Mouse (Mus musculus) small intestine, adult 2 months (tissue): ENCODE results near the gene Brca2. TPM values are rescaled to one million over a fixed set of nuclear protein-coding genes. Genes with fewer than 3 reads are reported as not detected.
"Not testable (repeated sequence)": the region's sequence is repeated elsewhere in the genome, so short reads cannot be mapped to it uniquely, and the experiment has no call there.

Experiments
- H3K27ac ChIP-seq: fragments of 200-500 bp; 2 replicates; pipeline ENCODE4 v1.5.1; 2012; ENCODE audit warnings: low read depth, low read length, control low read depth, inconsistent platforms; ENCODE audit not compliant: insufficient read depth
- H3K27me3 ChIP-seq: fragments of 200-500 bp; 2 replicates; pipeline ENCODE4 v1.6.1; 2012; ENCODE audit warnings: mild to moderate bottlenecking, moderate library complexity, low read length, inconsistent platforms; ENCODE audit not compliant: control insufficient read depth, insufficient read depth
- H3K36me3 ChIP-seq: fragments of 200-500 bp; 2 replicates; pipeline ENCODE4 v1.6.1; 2012; ENCODE audit warnings: mild to moderate bottlenecking, low read length, control low read depth, inconsistent platforms; ENCODE audit not compliant: control insufficient read depth, insufficient read depth
- H3K4me1 ChIP-seq: fragments of 200-500 bp; 2 replicates; pipeline ENCODE4 v1.6.1; 2012; ENCODE audit warnings: low read length, inconsistent platforms, mixed read lengths; ENCODE audit not compliant: control insufficient read depth, insufficient read depth, insufficient read length
- H3K4me3 ChIP-seq: fragments of 200-500 bp; 2 replicates; pipeline ENCODE4 v1.5.1; 2012; ENCODE audit warnings: low read depth, mild to moderate bottlenecking, control low read depth, inconsistent platforms, low read length, moderate library complexity
- CTCF ChIP-seq: fragments of 200-500 bp; IDR thresholded peaks from 2 replicates; pipeline ENCODE4 v1.5.1; 2012; ENCODE audit warnings: low read depth, mild to moderate bottlenecking, control low read depth, inconsistent platforms, low read length, moderate library complexity, mixed read lengths; ENCODE audit not compliant: insufficient replicate concordance, insufficient read length; ENCODE audit errors: extremely low read depth
- POLR2A ChIP-seq: fragments of 200-500 bp; IDR thresholded peaks from 2 replicates; pipeline ENCODE4 v1.6.1; 2012; ENCODE audit warnings: low read depth, mild to moderate bottlenecking, control low read depth, inconsistent platforms, low read length, moderate library complexity
- WGBS: fragments of 180-500 bp; shearing (Covaris S2); methylation state at CpG from one replicate; pipeline ENCODE4 v1.1.7; 2018; 5-methylcytosine and 5-hydroxymethylcytosine counted together
- polyA plus RNA-seq: library from polyadenylated mRNA; depleted of rRNA; stranded (reverse); fragments of >200 nt; gene quantifications from 2 replicates; pipeline ENCODE4 v1.2.3, GENCODE M21; 2012; rRNA removed

The Brca2 gene
- polyA plus RNA-seq: 0.72 and 1.8 TPM in 2 replicates

GRCm38 (mm10) chr5:150521937-150522866 lies at the start of gene Brca2:
TSS of gene Brca2 (plus strand) at chr5:150522630.
- TF ChIP-seq CTCF: no peak
- peak; percentile 29; the same call in 1 of the 2 replicates for TF ChIP-seq POLR2A
- Histone ChIP-seq H3K36me3 (no peaks in the 10 kb centered on the region), H3K4me3 (peak within 1 kb of the TSS; percentile 88), H3K4me1 (no peaks in the 10 kb centered on the region), H3K27ac (no peak within 1 kb of the TSS), H3K27me3 (no peaks in the 10 kb centered on the region)
- WGBS: 2% methylated on average over 63 of the region's 63 CpGs

DNA sequence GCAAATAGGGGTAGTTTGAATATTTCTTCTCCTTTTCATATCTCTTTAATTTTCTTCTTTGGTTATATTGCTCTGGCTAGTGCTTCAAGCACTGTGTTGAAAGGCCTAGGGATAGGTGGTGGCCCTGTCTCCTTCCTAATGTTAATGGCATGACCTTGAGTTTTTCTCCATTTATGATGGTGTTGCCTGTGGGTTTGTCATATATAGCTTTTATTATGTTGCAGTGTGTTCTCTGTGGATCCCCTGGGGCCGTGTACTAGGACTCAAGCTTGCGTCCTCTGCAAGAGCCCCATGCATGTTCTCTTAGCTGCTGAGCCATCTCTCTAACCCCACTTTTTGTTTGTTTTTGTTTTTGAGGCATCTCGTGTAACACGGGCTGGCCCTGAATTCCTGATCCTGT lies 45.1 kb upstream of the Brca2 start:
- TF ChIP-seq POLR2A (no peak), CTCF (no peak)
- Histone ChIP-seq H3K4me3 (no peak overlapping the region), H3K36me3 (no peaks in the 10 kb centered on the region; the same call in 1 of the 2 replicates), H3K27me3 (no peaks in the 10 kb centered on the region), H3K4me1 (no peaks in the 10 kb centered on the region), H3K27ac (no peak overlapping the region)
- 73% methylated on average over 4 of the region's 4 CpGs for WGBS

DNA sequence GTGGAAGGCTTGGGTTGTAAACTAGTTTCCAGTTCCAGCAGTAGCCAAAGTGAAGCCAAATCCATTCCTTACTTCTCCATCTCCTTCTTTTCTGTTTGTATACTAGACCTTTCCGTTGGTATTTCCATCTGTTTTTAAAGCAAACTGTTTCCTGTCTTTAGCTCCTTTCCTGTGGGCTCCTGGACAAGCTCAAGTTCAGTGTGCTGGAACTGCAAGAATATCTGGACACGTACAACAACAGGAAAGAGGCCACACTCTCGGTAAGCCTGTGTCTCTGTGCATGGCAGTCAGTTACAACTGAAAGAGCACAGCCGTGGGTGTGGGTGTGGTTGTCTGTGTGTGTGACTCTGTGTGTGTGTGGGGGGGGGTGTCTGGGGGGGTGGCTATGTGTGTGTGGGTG lies 43.8 kb upstream of the Brca2 start:
- Histone ChIP-seq H3K4me1 (no peaks in the 10 kb centered on the region), H3K27me3 (no peaks in the 10 kb centered on the region), H3K4me3 (no peak overlapping the region), H3K36me3 (no peaks in the 10 kb centered on the region; the same call in 1 of the 2 replicates), H3K27ac (no peak overlapping the region)
- TF ChIP-seq CTCF (no peak), POLR2A (no peak)
- WGBS: 59% methylated on average over 4 of the region's 4 CpGs

DNA sequence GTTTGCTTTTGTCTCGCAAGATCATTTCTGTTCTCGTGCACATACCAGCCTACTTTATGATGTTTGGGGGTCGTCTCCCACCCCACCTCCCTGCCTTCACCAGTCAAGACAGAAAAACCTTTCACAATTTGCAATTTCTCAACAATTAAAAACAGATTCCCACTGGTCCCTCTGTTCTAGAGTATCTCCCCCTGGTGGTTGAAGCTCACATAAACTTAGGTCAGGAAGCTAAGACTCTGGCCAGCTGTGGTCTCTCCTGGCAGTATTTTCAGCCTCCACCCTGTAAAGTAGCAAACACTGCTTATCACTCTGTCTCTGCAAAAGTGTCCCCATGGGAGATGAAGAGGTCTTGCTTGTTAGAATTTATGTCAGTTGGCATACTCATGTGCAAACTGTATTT lies 37.2 kb upstream of the Brca2 start:
- no peak overlapping the region for H3K27ac ChIP-seq
- no peaks in the 10 kb centered on the region for H3K4me1 ChIP-seq
- H3K27me3 ChIP-seq: no peaks in the 10 kb centered on the region
- H3K4me3 ChIP-seq: no peak overlapping the region
- WGBS: 54% methylated on average over 3 of the region's 3 CpGs
- H3K36me3 ChIP-seq: no peaks in the 10 kb centered on the region; the same call in 1 of the 2 replicates
- TF ChIP-seq CTCF (peak; percentile 28; the same call in 1 of the 2 replicates), POLR2A (no peak)

GRCm38 (mm10) chr5:150490285-150490684 lies 32.1 kb upstream of the Brca2 start:
- TF ChIP-seq POLR2A (no peak), CTCF (no peak)
- Histone ChIP-seq H3K27ac (no peak overlapping the region), H3K36me3 (no peaks in the 10 kb centered on the region; the same call in 1 of the 2 replicates), H3K4me1 (no peaks in the 10 kb centered on the region), H3K4me3 (no peak overlapping the region), H3K27me3 (no peaks in the 10 kb centered on the region)
- 83% methylated on average over 3 of the region's 3 CpGs for whole genome bisulfite sequencing

- Histone ChIP-seq H3K36me3 (no peaks in the 10 kb centered on the region; the same call in 1 of the 2 replicates), H3K27me3 (no peaks in the 10 kb centered on the region), H3K27ac (no peak overlapping the region), H3K4me1 (no peaks in the 10 kb centered on the region), H3K4me3 (no peak overlapping the region)
- WGBS: 58% methylated on average over 8 of the region's 8 CpGs
- TF ChIP-seq POLR2A (no peak), CTCF (no peak)
These were observed 31.6 kb upstream of the Brca2 start for GRCm38 (mm10) chr5:150490821-150491220.

DNA sequence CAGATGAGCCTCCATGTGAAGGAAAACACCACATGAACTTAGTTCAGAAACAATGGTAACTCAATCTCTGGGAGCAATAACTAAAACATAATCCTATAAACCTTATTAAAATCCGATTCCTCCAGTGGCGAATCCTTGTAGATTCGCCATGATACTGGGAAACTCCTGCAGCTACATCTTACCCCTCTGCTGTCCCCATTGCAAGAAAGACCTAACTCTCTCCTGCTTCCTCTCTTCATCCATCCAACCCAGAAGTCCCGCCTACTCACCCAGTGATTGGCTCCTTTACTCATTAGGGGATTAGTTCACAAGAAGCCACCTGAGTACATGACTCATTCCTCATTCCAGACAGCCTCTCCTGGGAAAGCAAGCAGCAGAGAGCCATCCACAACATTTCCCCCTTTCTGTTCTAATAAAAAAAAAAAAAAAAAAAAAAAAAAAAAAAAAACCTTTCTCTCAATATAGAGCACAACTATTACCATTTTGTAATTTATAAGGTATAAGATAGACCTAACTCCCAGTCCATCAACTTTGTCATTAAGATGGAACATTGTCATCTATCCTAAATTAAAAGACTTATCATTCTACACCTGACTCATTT lies 30.8 kb upstream of the Brca2 start:
- WGBS: 96% methylated on average over 4 of the region's 4 CpGs
- H3K4me1 ChIP-seq, H3K27me3 ChIP-seq, H3K36me3 ChIP-seq, H3K4me3 ChIP-seq, H3K27ac ChIP-seq: not testable (repeated sequence)
